Mouse (Mus musculus): ENCODE results near the gene Znhit6.
A peak's percentile ranks its signal among the peaks of the same experiment; 100 is the strongest.

Znhit6 gene

GRCm38 (mm10) chr3:145605437-145606123 is 29.6 kb downstream of the Znhit6 start:
- DNase-seq (ENCODE audit: low read depth), result peak; percentile 46

- DNase-seq (ENCODE audit: low read depth), result peak; percentile 40
Measured at GRCm38 (mm10) chr3:145608320-145608719, 32.3 kb downstream of the Znhit6 start.

- peak; percentile 21 for DNase-seq (ENCODE audit: low read depth)
Measured at GRCm38 (mm10) chr3:145612662-145613061, 36.7 kb downstream of the Znhit6 start.

GRCm38 (mm10) chr3:145613234-145613633 is 37.2 kb downstream of the Znhit6 start:
- no peak for DNase-seq (ENCODE audit: low read depth)

GRCm38 (mm10) chr3:145614362-145615115 is 38.5 kb downstream of the Znhit6 start:
- no peak for DNase-seq (ENCODE audit: low read depth)

- DNase-seq (ENCODE audit: low read depth), result peak; percentile 67
Measured at GRCm38 (mm10) chr3:145618299-145618698, 42.3 kb downstream of the Znhit6 start.

GRCm38 (mm10) chr3:145619621-145620365 is 43.8 kb downstream of the Znhit6 start:
- no peak for DNase-seq (ENCODE audit: low read depth)

GRCm38 (mm10) chr3:145621209-145621608 is 45.2 kb downstream of the Znhit6 start:
- DNase-seq (ENCODE audit: low read depth), result no peak

- no peak for DNase-seq (ENCODE audit: low read depth)
Measured at GRCm38 (mm10) chr3:145623047-145623446, 47.0 kb downstream of the Znhit6 start.

GRCm38 (mm10) chr3:145624786-145625185 is 48.8 kb downstream of the Znhit6 start:
- no peak for DNase-seq (ENCODE audit: low read depth)

GRCm38 (mm10) chr3:145625546-145625945 is 49.5 kb downstream of the Znhit6 start:
- no peak for DNase-seq (ENCODE audit: low read depth)

GRCm38 (mm10) chr3:145626063-145626462 is 50.1 kb downstream of the Znhit6 start:
- no peak for DNase-seq (ENCODE audit: low read depth)

GRCm38 (mm10) chr3:145627830-145628229 is 51.8 kb downstream of the Znhit6 start:
- no peak for DNase-seq (ENCODE audit: low read depth)

- no peak for DNase-seq (ENCODE audit: low read depth)
Measured at GRCm38 (mm10) chr3:145628643-145629042, 52.6 kb downstream of the Znhit6 start.

- no peak for DNase-seq (ENCODE audit: low read depth)
Measured at GRCm38 (mm10) chr3:145632888-145633287, 56.9 kb downstream of the Znhit6 start.

- no peak for DNase-seq (ENCODE audit: low read depth)
Measured at GRCm38 (mm10) chr3:145634002-145634710, 58.2 kb downstream of the Znhit6 start.

- no peak for DNase-seq (ENCODE audit: low read depth)
Measured at GRCm38 (mm10) chr3:145640170-145640569, 64.2 kb downstream of the Znhit6 start.

GRCm38 (mm10) chr3:145640583-145640982 is 64.6 kb downstream of the Znhit6 start:
- DNase-seq (ENCODE audit: low read depth), result no peak

GRCm38 (mm10) chr3:145641036-145641685 is 65.2 kb downstream of the Znhit6 start:
- no peak for DNase-seq (ENCODE audit: low read depth)

- no peak for DNase-seq (ENCODE audit: low read depth)
Measured at GRCm38 (mm10) chr3:145641878-145642277, 65.9 kb downstream of the Znhit6 start.

GRCm38 (mm10) chr3:145642861-145643260 is 66.9 kb downstream of the Znhit6 start:
- DNase-seq (ENCODE audit: low read depth), result no peak

- no peak for DNase-seq (ENCODE audit: low read depth)
Measured at GRCm38 (mm10) chr3:145645463-145645862, 69.5 kb downstream of the Znhit6 start.

Data from 416B (cell line).